Comparison of ENCODE assay signal across 9 mouse cellular contexts in genomic region chr11:95142980-95143575, GRCm38 (mm10). TPM values are rescaled to one million over a fixed set of nuclear protein-coding genes. Genes with fewer than 3 reads are reported as not detected.
A peak's percentile ranks its signal among the peaks of the same experiment; 100 is the strongest.
DNase-seq lines count a peak whose midpoint lies in the region; ATAC-seq and TF ChIP-seq lines count a peak whose summit lies in the region.
"Had no signal": no experiment of that assay in that cellular context is flagged by ENCODE, and none has a peak within 500 bp of the region (broad histone marks: within the 10 kb centered on the region; RNA-seq: fewer than 3 reads in every experiment).

No protein-coding gene starts in this region.

- no peak for TF ChIP-seq CTCF in gastrocnemius, adult 2 months (IDR thresholded peaks at IDR 0.05)

- no peaks in the 10 kb centered on the region for H3K9me3 ChIP-seq in heart, embryonic 12.5 days (replicated peaks)
- H3K9me3 ChIP-seq in limb, embryonic 13.5 days, result no peaks in the 10 kb centered on the region
- H3K9me3 ChIP-seq in stomach, embryonic 14.5 days (ENCODE audit: control insufficient read depth, low read depth, low read length), result no peaks in the 10 kb centered on the region

- intact Hi-C loops in gastrocnemius, adult 2 months (cut with DNase I), result no loop called here

- peaks cover 23% of the 10 kb centered on the region for H3K4me1 ChIP-seq in heart, embryonic 12.5 days (replicated peaks)
- H3K4me1 ChIP-seq in limb, embryonic 13.5 days, result peaks cover 45% of the 10 kb centered on the region
- H3K4me1 ChIP-seq in stomach, embryonic 14.5 days (ENCODE audit: control insufficient read depth, insufficient read depth, low read length), result peaks cover 16% of the 10 kb centered on the region

- H3K36me3 ChIP-seq in heart, embryonic 12.5 days, result no peaks in the 10 kb centered on the region
- H3K36me3 ChIP-seq in limb, embryonic 13.5 days, result no peaks in the 10 kb centered on the region
- H3K36me3 ChIP-seq in stomach, embryonic 14.5 days (ENCODE audit: control insufficient read depth, insufficient read depth, low read length), result no peaks in the 10 kb centered on the region

- peak overlapping the region; percentile 34; the same call in 1 of the 2 replicates for H3K4me2 ChIP-seq in heart, embryonic 12.5 days
- H3K4me2 ChIP-seq in limb, embryonic 13.5 days (replicated peaks), result peak overlapping the region; percentile 49
- H3K4me2 ChIP-seq in stomach, embryonic 14.5 days (replicated peaks; ENCODE audit: low read depth, low read length), result 0 out of 2 replicates have a peak overlapping the region, but pooled peaks have one; percentile 7

- WGBS in heart, embryonic 12.5 days, result 3% methylated on average over 39 of the region's 39 CpGs
- WGBS in limb, embryonic 13.5 days, result 2% methylated on average over 39 of the region's 39 CpGs
- 2% methylated on average over 39 of the region's 39 CpGs for WGBS in stomach, embryonic 14.5 days

- peaks cover 99% of the 10 kb centered on the region for H3K27me3 ChIP-seq in heart, embryonic 12.5 days (replicated peaks)
- H3K27me3 ChIP-seq in limb, embryonic 13.5 days, result peaks cover 100% of the 10 kb centered on the region
- peaks cover 91% of the 10 kb centered on the region for H3K27me3 ChIP-seq in stomach, embryonic 14.5 days (ENCODE audit: control insufficient read depth, insufficient read depth, low read length)

- H3K4me3 ChIP-seq in gastrocnemius, adult 2 months, result peak overlapping the region; percentile 35
- H3K4me3 ChIP-seq in heart, embryonic 12.5 days, result peak overlapping the region; percentile 3; the same call in 1 of the 2 replicates
- H3K4me3 ChIP-seq in limb, embryonic 13.5 days, result peak overlapping the region; percentile 29
- H3K4me3 ChIP-seq in stomach, embryonic 14.5 days (ENCODE audit: low read depth, low read length), result 0 out of 2 replicates have a peak overlapping the region, but pooled peaks have one; percentile 9

- peak; percentile 61 for DNase-seq in gastrocnemius, adult 2 months
- DNase-seq in gastrocnemius, adult 8-10 months (ENCODE audit: low spot score in 2 of 2), result no peak
- peak; percentile 49 for DNase-seq in adrenal gland, postnatal 14 days
- no peak for DNase-seq in MN1 (ENCODE audit: low spot score)
- no peak for DNase-seq in cerebellum, adult 11-12 months

- H3K27ac ChIP-seq in gastrocnemius, adult 2 months, result no peak overlapping the region
- H3K27ac ChIP-seq in heart, embryonic 12.5 days (ENCODE audit: poor library complexity, severe bottlenecking), result no peak overlapping the region
- H3K27ac ChIP-seq in limb, embryonic 13.5 days, result no peak overlapping the region
- H3K27ac ChIP-seq in stomach, embryonic 14.5 days (ENCODE audit: low read length), result no peak overlapping the region

- no peak for ATAC-seq in heart, embryonic 12.5 days (ENCODE audit: insufficient number of reproducible peaks, low FRiP score)
- ATAC-seq in limb, embryonic 13.5 days (ENCODE audit: low FRiP score, low read depth), result no peak
- ATAC-seq in stomach, embryonic 14.5 days (ENCODE audit: insufficient number of reproducible peaks, insufficient read depth, low FRiP score, low read depth), result no peak

- no peak overlapping the region for H3K9ac ChIP-seq in heart, embryonic 12.5 days
- H3K9ac ChIP-seq in limb, embryonic 13.5 days, result no peak overlapping the region
- no peak overlapping the region for H3K9ac ChIP-seq in stomach, embryonic 14.5 days (replicated peaks; ENCODE audit: low read depth, low read length)

RNA-seq across cellular contexts. Expression of gene Dlx4, which starts 3.0 kb away (rescaled TPM):
- total RNA-seq in gastrocnemius, adult 2 months (2021), result not detected
- not detected for total RNA-seq in gastrocnemius, adult 8-10 months (2022)
- total RNA-seq in adrenal gland, postnatal 14 days (2021), result not detected in 2 replicates
- polyA plus RNA-seq in heart, embryonic 12.5 days (2016; fragmentation: Nextera tagmentation; extraction: Ambion mirVana), result 0.14 TPM in 1 of 2 replicates, not detected in the other
- polyA plus RNA-seq in limb, embryonic 13.5 days (2015; fragmentation: Nextera tagmentation; extraction: Ambion mirVana), result 2.2 and 2.7 TPM in 2 replicates
- polyA plus RNA-seq in stomach, embryonic 14.5 days (2014; fragmentation: Nextera tagmentation; extraction: Ambion mirVana), result 0.46 and 0.52 TPM in 2 replicates
- polyA plus RNA-seq: small intestine, adult 2 months had no signal

RNA-seq across cellular contexts. Expression of gene Dlx3, which starts 23.2 kb away (rescaled TPM):
- total RNA-seq in gastrocnemius, adult 2 months (2021), result not detected
- total RNA-seq in gastrocnemius, adult 8-10 months (2022), result not detected
- not detected in 2 replicates for total RNA-seq in adrenal gland, postnatal 14 days (2021)
- polyA plus RNA-seq in heart, embryonic 12.5 days (2016; fragmentation: Nextera tagmentation; extraction: Ambion mirVana), result 0.12 and 0.41 TPM in 2 replicates
- polyA plus RNA-seq in limb, embryonic 13.5 days (2015; fragmentation: Nextera tagmentation; extraction: Ambion mirVana), result 10.2 and 14.2 TPM in 2 replicates
- polyA plus RNA-seq in stomach, embryonic 14.5 days (2014; fragmentation: Nextera tagmentation; extraction: Ambion mirVana), result 3.1 and 4.5 TPM in 2 replicates

Comparison
In these comparisons a context has a peak if more than half of its experiments do, and no peak if none do; other contexts are left out.
1. DNase-seq: peak in gastrocnemius, adult 2 months (single experiment) and adrenal gland, postnatal 14 days (single experiment); none in gastrocnemius, adult 8-10 months (0 of 2), MN1 (single experiment) and cerebellum, adult 11-12 months (single experiment).
2. Peak in every context shown above with its lines, with median percentiles within 50 percentile points of each other: H3K4me3 ChIP-seq and H3K4me2 ChIP-seq.